Mouse (Mus musculus) heart, embryonic 12.5 days (tissue): ENCODE results near the gene Dock2. TPM values are rescaled to one million over a fixed set of nuclear protein-coding genes. Genes with fewer than 3 reads are reported as not detected.

ENCODE experiments used
- ATAC-seq: fragments of 200-750 bp; cut with Nextera tagmentation; 2 replicates; pipeline ENCODE4 v1.8.0; 2017; ENCODE audit warnings: moderate TSS enrichment, moderate library complexity; ENCODE audit not compliant: insufficient number of reproducible peaks, low FRiP score
- H3K27ac ChIP-seq: fragments of 300-500 bp; sonication (generic); 2 replicates; pipeline ENCODE4 v1.5.1; 2016; ENCODE audit warnings: mild to moderate bottlenecking, moderate library complexity; ENCODE audit not compliant: poor library complexity, severe bottlenecking
- H3K27me3 ChIP-seq: fragments of 300-500 bp; sonication (generic); replicated peaks from 2 replicates; pipeline ENCODE4 v1.6.1; 2016; ENCODE audit warnings: mild to moderate bottlenecking, moderate library complexity
- H3K36me3 ChIP-seq: fragments of 300-500 bp; sonication (generic); 2 replicates; pipeline ENCODE4 v1.6.1; 2016; ENCODE audit warnings: mild to moderate bottlenecking, moderate library complexity
- H3K4me1 ChIP-seq: fragments of 300-500 bp; sonication (generic); replicated peaks from 2 replicates; pipeline ENCODE4 v1.6.1; 2016; ENCODE audit warnings: mild to moderate bottlenecking
- H3K4me2 ChIP-seq: fragments of 300-500 bp; sonication (generic); 2 replicates; pipeline ENCODE4 v1.6.1; 2016; ENCODE audit warnings: mild to moderate bottlenecking, moderate library complexity
- H3K4me3 ChIP-seq: fragments of 300-500 bp; sonication (generic); 2 replicates; pipeline ENCODE4 v1.5.1; 2016; ENCODE audit warnings: mild to moderate bottlenecking
- H3K9ac ChIP-seq: fragments of 300-500 bp; sonication (generic); 2 replicates; pipeline ENCODE4 v1.6.1; 2016; ENCODE audit warnings: mild to moderate bottlenecking, moderate library complexity
- H3K9me3 ChIP-seq: fragments of 300-500 bp; sonication (generic); replicated peaks from 2 replicates; pipeline ENCODE4 v1.6.1; 2016; ENCODE audit warnings: mild to moderate bottlenecking, moderate library complexity
- WGBS: fragments of 180-500 bp; shearing (Covaris S2); methylation state at CpG from one replicate; pipeline ENCODE4 v1.1.7; 2016; 5-methylcytosine and 5-hydroxymethylcytosine counted together
- polyA plus RNA-seq: library from polyadenylated mRNA; unstranded; fragments of >200 nt; fragmentation: Nextera tagmentation; extraction: Ambion mirVana; gene quantifications from 2 replicates; pipeline ENCODE4 v1.2.1, GENCODE M21; 2016

Gene Dock2
- polyA plus RNA-seq, 1 experiment from 2014 or later, result 0.42 TPM

DNA sequence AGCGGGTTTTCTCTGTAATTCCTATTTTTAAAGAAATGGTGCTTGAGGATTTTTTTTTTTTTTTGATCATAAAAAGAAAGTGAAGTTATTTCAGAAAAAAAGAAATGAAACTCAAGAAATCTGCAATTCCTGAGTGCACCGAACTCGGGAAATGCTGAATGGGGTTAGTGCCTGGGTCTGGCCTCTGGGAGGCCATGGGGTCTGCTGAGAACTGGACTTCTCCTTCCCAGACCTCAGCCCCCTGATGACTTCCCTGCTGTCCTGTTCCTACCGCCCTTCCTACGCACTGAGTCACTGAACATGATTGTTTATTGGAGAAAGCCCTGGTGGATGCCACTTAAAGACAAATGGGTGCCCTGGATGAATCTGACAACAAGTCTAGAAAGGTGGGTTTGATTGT lies 356.5 kb downstream of the Dock2 start:
- H3K36me3 ChIP-seq, result no peaks in the 10 kb centered on the region
- H3K27me3 ChIP-seq, result no peaks in the 10 kb centered on the region
- H3K9ac ChIP-seq, result no peak overlapping the region
- ATAC-seq, result no peak
- no peaks in the 10 kb centered on the region for H3K4me1 ChIP-seq
- no peak overlapping the region for H3K4me3 ChIP-seq
- no peak overlapping the region for H3K4me2 ChIP-seq
- no peaks in the 10 kb centered on the region for H3K9me3 ChIP-seq
- 70% methylated on average over 5 of the region's 5 CpGs for WGBS
- no peak overlapping the region for H3K27ac ChIP-seq

DNA sequence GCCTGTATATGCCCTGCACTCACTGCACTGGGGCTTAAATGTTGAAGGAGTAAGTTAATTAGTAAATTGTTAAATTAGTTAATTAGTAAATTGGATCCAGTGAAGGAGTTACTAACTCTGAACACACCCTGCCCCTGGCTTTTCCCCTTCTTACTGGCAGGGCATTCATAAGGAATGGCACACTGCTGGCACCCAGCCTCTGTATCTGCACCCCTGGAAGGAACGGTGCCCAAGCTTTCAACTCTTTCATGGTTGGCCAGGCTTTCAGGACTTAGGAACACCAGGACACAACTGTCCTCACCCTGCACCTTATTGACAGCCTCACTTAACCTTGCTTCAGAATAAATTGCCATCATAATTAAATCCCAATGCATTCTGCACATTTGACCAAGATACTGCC lies 359.1 kb downstream of the Dock2 start:
- 76% methylated on average over 1 of the region's 1 CpGs for WGBS
- no peak overlapping the region for H3K27ac ChIP-seq
- H3K36me3 ChIP-seq, result no peaks in the 10 kb centered on the region
- H3K9ac ChIP-seq, result no peak overlapping the region
- no peak overlapping the region for H3K4me2 ChIP-seq
- no peaks in the 10 kb centered on the region for H3K4me1 ChIP-seq
- no peaks in the 10 kb centered on the region for H3K9me3 ChIP-seq
- H3K27me3 ChIP-seq, result no peaks in the 10 kb centered on the region
- H3K4me3 ChIP-seq, result no peak overlapping the region
- ATAC-seq, result no peak

DNA sequence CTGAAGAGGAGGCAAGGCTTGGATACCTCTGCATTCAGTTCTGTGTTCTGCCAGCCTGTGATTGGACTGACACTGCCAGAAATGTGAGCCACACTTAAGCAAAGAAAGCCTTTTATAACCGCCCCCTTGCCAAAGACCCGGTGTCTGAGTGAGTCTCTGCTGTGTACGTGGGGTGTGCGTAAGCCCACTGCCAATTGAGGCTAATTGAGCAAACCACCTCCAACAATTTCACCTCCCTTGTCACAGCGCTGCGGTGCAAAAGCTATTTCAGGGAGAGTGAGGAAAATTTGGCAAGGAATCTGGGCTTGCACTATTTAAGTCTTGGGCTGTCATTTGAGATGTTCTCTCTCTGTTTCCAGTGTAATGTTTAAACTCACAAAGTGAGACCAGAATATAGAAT lies 362.6 kb downstream of the Dock2 start:
- Histone ChIP-seq H3K4me1 (no peaks in the 10 kb centered on the region), H3K9me3 (no peaks in the 10 kb centered on the region), H3K27ac (no peak overlapping the region), H3K4me2 (no peak overlapping the region), H3K36me3 (no peaks in the 10 kb centered on the region), H3K4me3 (no peak overlapping the region), H3K9ac (no peak overlapping the region), H3K27me3 (no peaks in the 10 kb centered on the region)
- WGBS, result 79% methylated on average over 6 of the region's 6 CpGs
- ATAC-seq, result no peak

DNA sequence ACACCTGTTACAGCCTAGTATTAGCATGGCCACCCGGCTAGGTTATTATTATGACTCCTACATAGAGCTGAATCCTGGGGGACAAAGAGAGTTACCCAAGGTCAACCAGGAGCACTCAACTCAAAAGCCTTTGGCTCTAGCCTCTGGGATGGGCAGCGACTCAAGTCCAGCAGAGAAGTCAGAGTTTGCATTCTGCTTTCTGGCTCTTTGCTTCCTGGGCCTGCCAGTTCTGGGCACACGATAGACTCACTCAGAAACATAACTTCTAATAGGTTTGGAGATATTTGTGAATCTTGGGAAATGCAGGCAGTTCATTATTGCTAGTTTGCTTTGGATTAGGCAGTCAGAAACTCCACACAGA lies 367.1 kb downstream of the Dock2 start:
- no peak for ATAC-seq
- Histone ChIP-seq H3K27me3 (no peaks in the 10 kb centered on the region), H3K4me2 (no peak overlapping the region), H3K9ac (no peak overlapping the region), H3K27ac (no peak overlapping the region), H3K9me3 (0 out of 2 replicates have a peak, but pooled peaks cover 2% of the 10 kb centered on the region), H3K36me3 (no peaks in the 10 kb centered on the region), H3K4me3 (no peak overlapping the region), H3K4me1 (no peaks in the 10 kb centered on the region)
- 67% methylated on average over 3 of the region's 3 CpGs for WGBS

DNA sequence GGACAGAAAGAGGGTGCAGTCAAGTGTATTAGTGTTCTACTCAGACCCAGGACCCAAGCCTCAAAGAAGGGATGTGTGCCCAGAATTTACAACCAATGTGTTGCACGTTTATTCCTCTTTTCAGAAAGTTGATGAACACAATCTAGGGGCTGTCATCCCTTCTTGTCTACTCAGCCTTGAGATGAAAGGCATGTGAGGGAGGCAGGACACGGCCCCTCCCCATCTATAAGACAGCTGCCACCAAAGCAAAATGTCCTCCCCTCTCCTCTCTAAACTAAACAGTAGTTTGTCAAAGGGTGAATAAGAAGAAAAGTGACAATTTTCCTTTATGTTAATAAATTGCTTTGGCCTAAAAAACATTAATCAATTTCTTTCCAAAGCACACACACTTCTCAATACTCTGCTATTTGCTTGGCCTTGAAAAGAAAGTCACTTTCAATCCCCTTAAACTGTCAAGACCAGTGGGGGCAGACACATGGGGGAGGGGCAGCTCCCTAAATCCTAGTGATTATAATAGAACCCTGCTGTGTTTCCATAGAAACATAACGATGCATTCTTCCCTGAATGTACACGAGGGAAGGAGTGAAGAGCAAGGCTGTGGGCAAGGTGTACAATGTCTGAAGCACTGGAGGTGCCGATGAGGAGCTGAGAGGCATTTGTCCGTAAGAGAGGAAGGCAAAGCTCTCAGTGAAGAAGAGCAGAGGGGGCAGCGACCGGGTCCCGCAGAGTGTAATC lies 367.6 kb downstream of the Dock2 start:
- 61% methylated on average over 9 of the region's 9 CpGs for WGBS
- Histone ChIP-seq H3K36me3 (no peaks in the 10 kb centered on the region), H3K4me2 (no peak overlapping the region), H3K27ac (no peak overlapping the region), H3K4me3 (no peak overlapping the region), H3K9me3 (0 out of 2 replicates have a peak, but pooled peaks cover 2% of the 10 kb centered on the region), H3K27me3 (no peaks in the 10 kb centered on the region), H3K4me1 (no peaks in the 10 kb centered on the region), H3K9ac (no peak overlapping the region)
- ATAC-seq, result no peak

DNA sequence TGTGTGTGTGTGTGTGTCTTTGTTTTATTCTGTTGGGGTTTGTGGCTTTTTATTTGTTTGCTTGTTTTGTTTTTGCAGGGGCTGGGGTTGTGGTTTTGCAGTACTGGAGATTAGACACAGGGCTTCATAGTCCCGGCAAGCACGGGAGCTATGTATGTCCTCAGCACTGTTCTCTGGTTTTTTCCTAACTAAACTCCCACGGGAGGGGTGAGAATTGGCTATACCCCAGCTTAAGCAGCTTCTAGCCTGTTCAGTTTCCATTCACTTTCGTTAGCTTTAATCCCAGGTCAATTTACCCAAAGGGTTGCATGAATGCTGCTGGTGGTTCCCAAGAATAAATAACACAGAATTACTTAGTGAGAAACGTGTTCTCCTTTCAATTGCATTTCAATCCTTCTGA lies 376.8 kb downstream of the Dock2 start:
- no peaks in the 10 kb centered on the region for H3K36me3 ChIP-seq
- H3K9ac ChIP-seq, result no peak overlapping the region
- no peak overlapping the region for H3K27ac ChIP-seq
- no peak overlapping the region for H3K4me2 ChIP-seq
- H3K9me3 ChIP-seq, result no peaks in the 10 kb centered on the region
- no peak overlapping the region for H3K4me3 ChIP-seq
- H3K27me3 ChIP-seq, result no peaks in the 10 kb centered on the region
- 0 out of 2 replicates have a peak, but pooled peaks cover 8% of the 10 kb centered on the region for H3K4me1 ChIP-seq
- WGBS, result 41% methylated on average over 5 of the region's 5 CpGs
- ATAC-seq, result no peak

DNA sequence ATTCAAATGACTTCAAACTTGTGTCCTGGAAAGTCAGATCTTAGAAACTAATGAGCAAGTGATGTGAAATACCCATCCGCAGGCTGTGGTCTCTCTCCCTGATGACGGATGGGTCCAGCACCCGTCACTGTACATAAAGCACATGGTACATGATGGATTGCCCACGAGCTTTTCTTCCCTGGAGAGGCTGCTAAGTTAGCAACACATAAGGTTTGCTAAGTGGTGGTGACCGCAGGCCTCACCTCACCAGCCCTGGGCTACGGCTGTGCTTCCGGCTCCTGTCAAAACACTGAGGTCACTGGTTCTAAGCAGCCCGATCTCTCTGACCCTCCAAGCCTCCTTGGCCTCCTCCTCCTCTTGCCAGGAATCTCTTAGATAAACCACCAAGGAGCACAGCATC lies 377.4 kb downstream of the Dock2 start:
- H3K4me1 ChIP-seq, result 0 out of 2 replicates have a peak, but pooled peaks cover 8% of the 10 kb centered on the region
- H3K27me3 ChIP-seq, result no peaks in the 10 kb centered on the region
- H3K9me3 ChIP-seq, result no peaks in the 10 kb centered on the region
- ATAC-seq, result no peak
- no peak overlapping the region for H3K27ac ChIP-seq
- H3K4me2 ChIP-seq, result no peak overlapping the region
- H3K4me3 ChIP-seq, result no peak overlapping the region
- no peak overlapping the region for H3K9ac ChIP-seq
- no peaks in the 10 kb centered on the region for H3K36me3 ChIP-seq
- WGBS, result 68% methylated on average over 8 of the region's 8 CpGs

DNA sequence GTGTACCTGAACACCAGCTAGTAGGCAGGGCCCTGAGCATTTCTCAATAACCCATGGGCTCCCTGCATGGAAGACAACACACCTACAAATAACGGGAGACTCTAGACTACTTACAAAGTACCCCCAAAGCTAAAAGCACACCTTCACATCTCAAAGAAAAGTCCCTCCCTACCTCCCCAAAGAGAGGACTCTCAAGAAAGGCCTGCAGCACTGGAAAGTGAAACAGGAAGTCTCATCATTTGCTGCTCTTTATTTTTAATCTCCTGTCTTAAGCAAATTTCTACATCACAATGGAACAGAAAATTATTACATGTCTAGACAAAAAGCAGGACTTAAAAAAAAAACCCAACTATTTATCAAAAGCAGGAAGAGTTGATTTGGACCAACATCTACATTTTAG lies 378.4 kb downstream of the Dock2 start:
- no peak overlapping the region for H3K27ac ChIP-seq
- no peak for ATAC-seq
- WGBS, result 88% methylated on average over 1 of the region's 1 CpGs

DNA sequence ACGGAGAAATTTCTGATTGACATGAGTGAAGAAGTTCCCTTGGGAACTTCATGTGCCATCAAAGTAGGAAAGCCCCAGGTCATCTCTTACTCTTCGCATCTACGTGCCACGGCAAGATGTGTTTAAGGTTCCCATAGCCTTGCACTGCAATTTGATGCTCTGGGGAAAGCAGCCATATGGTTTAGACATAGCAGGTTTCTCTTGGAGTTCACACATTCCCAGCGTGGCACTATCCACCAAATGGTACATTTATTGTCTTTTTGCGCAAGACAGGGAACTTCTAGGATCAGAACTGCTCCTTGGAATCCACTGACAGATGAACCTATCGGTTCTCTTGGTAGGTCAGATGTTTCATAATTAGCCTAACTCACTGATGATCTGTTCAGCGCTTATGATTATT lies 382.3 kb downstream of the Dock2 start:
- no peaks in the 10 kb centered on the region for H3K9me3 ChIP-seq
- H3K4me3 ChIP-seq, result no peak overlapping the region
- no peaks in the 10 kb centered on the region for H3K27me3 ChIP-seq
- no peaks in the 10 kb centered on the region for H3K36me3 ChIP-seq
- no peak for ATAC-seq
- 84% methylated on average over 8 of the region's 8 CpGs for WGBS
- no peak overlapping the region for H3K27ac ChIP-seq
- no peaks in the 10 kb centered on the region for H3K4me1 ChIP-seq
- H3K4me2 ChIP-seq, result no peak overlapping the region
- no peak overlapping the region for H3K9ac ChIP-seq

More for the DNA sequence above, 378.4 kb downstream of the Dock2 start:
- Histone ChIP-seq H3K4me3 (no peak overlapping the region), H3K9ac (no peak overlapping the region), H3K9me3 (no peaks in the 10 kb centered on the region), H3K4me2 (no peak overlapping the region), H3K4me1 (0 out of 2 replicates have a peak, but pooled peaks cover 8% of the 10 kb centered on the region), H3K27me3 (no peaks in the 10 kb centered on the region), H3K36me3 (no peaks in the 10 kb centered on the region)

DNA sequence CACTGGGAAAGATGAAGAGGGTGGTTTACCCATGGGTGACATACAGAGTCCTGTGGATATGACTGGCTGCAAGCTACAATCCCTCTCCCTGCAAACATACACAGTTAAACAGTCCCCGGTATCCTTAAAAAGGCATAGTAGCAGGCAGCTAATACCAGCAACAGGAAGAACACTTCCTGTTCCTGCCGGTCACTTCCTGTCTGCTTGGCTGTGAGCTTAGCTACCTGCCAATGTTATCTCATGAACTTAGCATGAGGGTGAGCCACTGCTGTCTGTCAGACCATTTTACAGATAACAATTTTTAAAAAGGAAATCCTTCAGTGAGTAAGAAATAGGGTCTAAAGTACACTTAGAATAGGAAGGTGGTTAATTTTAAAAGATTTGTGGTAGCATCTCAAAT lies 385.1 kb downstream of the Dock2 start:
- no peak overlapping the region for H3K9ac ChIP-seq
- H3K4me2 ChIP-seq, result no peak overlapping the region
- no peaks in the 10 kb centered on the region for H3K4me1 ChIP-seq
- no peak for ATAC-seq
- no peak overlapping the region for H3K4me3 ChIP-seq
- 49% methylated on average over 2 of the region's 2 CpGs for WGBS
- H3K9me3 ChIP-seq, result no peaks in the 10 kb centered on the region
- no peak overlapping the region for H3K27ac ChIP-seq
- no peaks in the 10 kb centered on the region for H3K36me3 ChIP-seq
- H3K27me3 ChIP-seq, result no peaks in the 10 kb centered on the region

DNA sequence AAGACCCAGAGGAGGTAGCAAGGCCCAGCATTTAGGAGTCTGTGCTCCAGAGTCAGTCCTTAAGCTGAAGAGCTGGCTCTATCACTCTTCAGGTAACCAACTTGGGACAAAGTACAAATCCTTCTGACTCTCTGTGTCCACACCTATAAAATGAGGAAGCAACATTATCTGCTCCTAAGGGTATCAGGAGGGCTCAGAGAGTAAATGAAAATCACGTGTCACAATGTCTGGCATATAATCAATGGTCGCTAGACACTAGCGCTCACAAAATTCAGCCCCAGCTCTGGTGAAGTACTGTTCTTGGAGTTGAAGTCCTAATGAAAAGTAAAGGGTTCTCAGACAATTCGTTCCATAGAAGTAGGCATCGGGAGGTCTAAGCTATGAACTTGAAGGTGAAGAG lies 386.0 kb downstream of the Dock2 start:
- Histone ChIP-seq H3K36me3 (no peaks in the 10 kb centered on the region), H3K27ac (no peak overlapping the region), H3K27me3 (no peaks in the 10 kb centered on the region), H3K4me1 (no peaks in the 10 kb centered on the region), H3K9me3 (no peaks in the 10 kb centered on the region), H3K4me2 (no peak overlapping the region), H3K9ac (no peak overlapping the region), H3K4me3 (no peak overlapping the region)
- no peak for ATAC-seq
- 86% methylated on average over 5 of the region's 5 CpGs for WGBS

DNA sequence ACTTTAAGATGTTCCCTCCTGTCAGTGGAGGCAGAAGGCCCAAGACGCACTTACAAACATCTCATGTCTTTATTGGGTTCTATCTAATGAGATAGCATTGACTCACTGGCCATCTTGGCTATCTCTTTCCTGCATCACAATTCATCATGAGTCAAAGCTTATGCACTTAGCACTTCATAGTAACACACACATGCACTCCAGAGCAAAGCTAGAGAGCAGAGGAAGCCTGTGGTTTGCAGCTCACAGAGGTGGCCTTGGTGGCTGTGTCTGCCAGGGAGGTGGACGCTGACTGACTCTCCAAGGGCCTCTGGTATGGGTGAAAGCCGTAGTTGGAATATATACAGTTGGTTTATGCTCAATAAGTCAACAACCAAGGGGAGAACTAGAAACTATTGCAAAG lies 387.9 kb downstream of the Dock2 start:
- ATAC-seq, result no peak
- WGBS, result 71% methylated on average over 3 of the region's 3 CpGs

More for the DNA sequence above, 387.9 kb downstream of the Dock2 start:
- H3K27me3 ChIP-seq, result no peaks in the 10 kb centered on the region
- no peak overlapping the region for H3K4me3 ChIP-seq
- H3K9me3 ChIP-seq, result no peaks in the 10 kb centered on the region
- no peak overlapping the region for H3K27ac ChIP-seq
- no peak overlapping the region for H3K4me2 ChIP-seq
- H3K4me1 ChIP-seq, result no peaks in the 10 kb centered on the region
- no peak overlapping the region for H3K9ac ChIP-seq
- H3K36me3 ChIP-seq, result no peaks in the 10 kb centered on the region
